11 mouse cellular contexts compared by ENCODE assay signal in genomic region chr17:12039922-12040321, GRCm38 (mm10).
DNase-seq lines count a peak whose midpoint lies in the region; ATAC-seq lines count a peak whose summit lies in the region.
"Had no signal": no experiment of that assay in that cellular context is flagged by ENCODE, and none has a peak within 500 bp of the region (broad histone marks: within the 10 kb centered on the region; RNA-seq: fewer than 3 reads in every experiment).

No protein-coding gene starts in this region.

- H3K36me3 ChIP-seq in forebrain, embryonic 11.5 days (ENCODE audit: control insufficient read depth, insufficient read depth, low read length), result no peaks in the 10 kb centered on the region
- H3K36me3 ChIP-seq in forebrain, embryonic 12.5 days (replicated peaks), result no peaks in the 10 kb centered on the region
- H3K36me3 ChIP-seq in midbrain, embryonic 11.5 days (ENCODE audit: control insufficient read depth, insufficient read depth, low read length), result no peaks in the 10 kb centered on the region
- no peaks in the 10 kb centered on the region for H3K36me3 ChIP-seq in midbrain, embryonic 10.5 days
- H3K36me3 ChIP-seq in limb, embryonic 10.5 days, result no peaks in the 10 kb centered on the region
- no peaks in the 10 kb centered on the region for H3K36me3 ChIP-seq in splenic B cell, adult 2 months (ENCODE audit: control insufficient read depth, insufficient read depth, low read length, poor library complexity, severe bottlenecking)
- H3K36me3 ChIP-seq: kidney, embryonic 15.5 days; midbrain, embryonic 15.5 days had no signal

- no peak overlapping the region for H3K27ac ChIP-seq in forebrain, embryonic 11.5 days (ENCODE audit: low read depth, low read length)
- H3K27ac ChIP-seq in forebrain, embryonic 12.5 days, result no peak overlapping the region
- H3K27ac ChIP-seq in midbrain, embryonic 11.5 days (ENCODE audit: low read depth, low read length), result no peak overlapping the region
- no peak overlapping the region for H3K27ac ChIP-seq in midbrain, embryonic 10.5 days (replicated peaks)
- peak overlapping the region; percentile 42; the same call in 1 of the 2 replicates for H3K27ac ChIP-seq in limb, embryonic 10.5 days
- H3K27ac ChIP-seq: kidney, embryonic 15.5 days; midbrain, embryonic 15.5 days had no signal

- no peak overlapping the region for H3K9ac ChIP-seq in forebrain, embryonic 11.5 days (ENCODE audit: low read length)
- H3K9ac ChIP-seq in forebrain, embryonic 12.5 days, result no peak overlapping the region
- H3K9ac ChIP-seq in midbrain, embryonic 11.5 days (ENCODE audit: low read length), result no peak overlapping the region
- H3K9ac ChIP-seq: kidney, embryonic 15.5 days; midbrain, embryonic 15.5 days had no signal

- peak; percentile 44 for DNase-seq in forebrain, embryonic 11.5 days (ENCODE audit: low spot score)
- DNase-seq in midbrain, embryonic 11.5 days (ENCODE audit: low spot score, missing footprints), result peak; percentile 57
- DNase-seq in midbrain, embryonic 10.5 days (ENCODE audit: low spot score), result no peak
- DNase-seq in limb, embryonic 10.5 days (ENCODE audit: low spot score), result no peak
- DNase-seq in splenic B cell, adult 2 months (ENCODE audit: low read depth, low spot score), result peak; percentile 7
- DNase-seq in layer of hippocampus, adult 11-12 months (ENCODE audit: low spot score), result no peak

- 85% methylated on average over 3 of the region's 3 CpGs for WGBS in forebrain, embryonic 11.5 days
- 80% methylated on average over 3 of the region's 3 CpGs for WGBS in forebrain, embryonic 12.5 days
- 88% methylated on average over 3 of the region's 3 CpGs for WGBS in midbrain, embryonic 11.5 days
- WGBS in midbrain, embryonic 10.5 days, result 93% methylated on average over 3 of the region's 3 CpGs
- 81% methylated on average over 3 of the region's 3 CpGs for WGBS in limb, embryonic 10.5 days

- H3K27me3 ChIP-seq in forebrain, embryonic 11.5 days (ENCODE audit: control insufficient read depth, insufficient read depth, low read length), result no peaks in the 10 kb centered on the region
- H3K27me3 ChIP-seq in forebrain, embryonic 12.5 days, result peaks cover 14% of the 10 kb centered on the region; the same call in 1 of the 2 replicates
- peaks cover 4% of the 10 kb centered on the region for H3K27me3 ChIP-seq in midbrain, embryonic 11.5 days (ENCODE audit: control insufficient read depth, insufficient read depth, low read length)
- H3K27me3 ChIP-seq in midbrain, embryonic 10.5 days (ENCODE audit: low read depth, poor library complexity, severe bottlenecking), result peaks cover 15% of the 10 kb centered on the region
- H3K27me3 ChIP-seq in limb, embryonic 10.5 days (ENCODE audit: low read depth, poor library complexity, severe bottlenecking), result peaks cover 13% of the 10 kb centered on the region; the same call in 1 of the 2 replicates
- no peaks in the 10 kb centered on the region for H3K27me3 ChIP-seq in splenic B cell, adult 2 months (ENCODE audit: control insufficient read depth, insufficient read depth, low read length, poor library complexity, severe bottlenecking)
- H3K27me3 ChIP-seq: midbrain, embryonic 15.5 days had no signal

- peaks cover 2% of the 10 kb centered on the region; the same call in 1 of the 2 replicates for H3K4me1 ChIP-seq in forebrain, embryonic 11.5 days (replicated peaks; ENCODE audit: control insufficient read depth, insufficient read depth, low read length)
- peaks cover 7% of the 10 kb centered on the region; the same call in 1 of the 2 replicates for H3K4me1 ChIP-seq in forebrain, embryonic 12.5 days
- H3K4me1 ChIP-seq in midbrain, embryonic 11.5 days (ENCODE audit: control insufficient read depth, insufficient read depth, low read length), result no peaks in the 10 kb centered on the region
- H3K4me1 ChIP-seq in midbrain, embryonic 10.5 days, result peaks cover 10% of the 10 kb centered on the region; the same call in 1 of the 2 replicates
- H3K4me1 ChIP-seq in limb, embryonic 10.5 days, result peaks cover 11% of the 10 kb centered on the region

- no peak overlapping the region for H3K4me3 ChIP-seq in forebrain, embryonic 11.5 days (ENCODE audit: low read depth, low read length)
- no peak overlapping the region for H3K4me3 ChIP-seq in forebrain, embryonic 12.5 days (replicated peaks)
- H3K4me3 ChIP-seq in midbrain, embryonic 11.5 days (ENCODE audit: low read depth, low read length), result no peak overlapping the region
- H3K4me3 ChIP-seq in midbrain, embryonic 10.5 days, result no peak overlapping the region
- no peak overlapping the region for H3K4me3 ChIP-seq in limb, embryonic 10.5 days
- H3K4me3 ChIP-seq: kidney, embryonic 15.5 days; midbrain, embryonic 15.5 days; myocyte had no signal

- ATAC-seq in forebrain, embryonic 11.5 days (replicated peaks; ENCODE audit: low FRiP score), result no peak
- no peak for ATAC-seq in forebrain, embryonic 12.5 days (ENCODE audit: low FRiP score)
- ATAC-seq in midbrain, embryonic 11.5 days (ENCODE audit: low FRiP score), result no peak
- ATAC-seq in cerebellum, adult (ENCODE audit: insufficient number of reproducible peaks, low FRiP score, low TSS enrichment), result no peak

- no peak overlapping the region for H3K4me2 ChIP-seq in forebrain, embryonic 11.5 days (ENCODE audit: low read depth, low read length, severe bottlenecking)
- no peak overlapping the region for H3K4me2 ChIP-seq in forebrain, embryonic 12.5 days
- H3K4me2 ChIP-seq in midbrain, embryonic 11.5 days, result no peak overlapping the region
- H3K4me2 ChIP-seq: kidney, embryonic 15.5 days; midbrain, embryonic 15.5 days had no signal

- no peaks in the 10 kb centered on the region for H3K9me3 ChIP-seq in forebrain, embryonic 11.5 days (ENCODE audit: control insufficient read depth, low read length)
- no peaks in the 10 kb centered on the region for H3K9me3 ChIP-seq in forebrain, embryonic 12.5 days
- H3K9me3 ChIP-seq in midbrain, embryonic 11.5 days (ENCODE audit: control insufficient read depth, low read length), result no peaks in the 10 kb centered on the region
- H3K9me3 ChIP-seq in midbrain, embryonic 10.5 days (replicated peaks), result no peaks in the 10 kb centered on the region
- H3K9me3 ChIP-seq in limb, embryonic 10.5 days (replicated peaks), result no peaks in the 10 kb centered on the region
- H3K9me3 ChIP-seq: kidney, embryonic 15.5 days; midbrain, embryonic 15.5 days had no signal

Comparison
In these comparisons a context has a peak if more than half of its experiments do, and no peak if none do; other contexts are left out.
1. DNase-seq: peak in forebrain, embryonic 11.5 days (single experiment), midbrain, embryonic 11.5 days (single experiment) and splenic B cell, adult 2 months (single experiment); none in midbrain, embryonic 10.5 days (single experiment), limb, embryonic 10.5 days (single experiment) and layer of hippocampus, adult 11-12 months (single experiment).